Mouse (Mus musculus): ENCODE data around the gene Timp3. TPM values are rescaled to one million over a fixed set of nuclear protein-coding genes. Genes with fewer than 3 reads are reported as not detected.

Timp3 gene
- total and polyA plus RNA-seq, 3 experiments = not detected

GRCm38 (mm10) chr10:86294599-86295365, 5.4 kb upstream of the Timp3 start:
- no peaks in the 10 kb centered on the region for H3K27me3 ChIP-seq (ENCODE audit: control insufficient read depth in 1 of 2, insufficient read depth in 2 of 2, low read length in 2 of 2)
- no peak for DNase-seq (ENCODE audit: low read depth, low spot score)
- no peak for TF ChIP-seq ELF1 (IDR thresholded peaks at IDR 0.05; ENCODE audit: low read depth, low read length)
- TF ChIP-seq JUND (IDR thresholded peaks at IDR 0.05; ENCODE audit: low read depth, low read length) = no peak
- TF ChIP-seq POLR2AphosphoS2 (IDR thresholded peaks at IDR 0.05; ENCODE audit: low read length) = no peak
- H3K9ac ChIP-seq (ENCODE audit: control insufficient read depth, low read depth, low read length, poor library complexity, severe bottlenecking) = no peak overlapping the region
- no peaks in the 10 kb centered on the region for H3K36me3 ChIP-seq (ENCODE audit: control insufficient read depth in 1 of 2, insufficient read depth in 2 of 2, low read length in 2 of 2)
- no peaks in the 10 kb centered on the region for H3K9me3 ChIP-seq (replicated peaks; ENCODE audit: insufficient read depth, low read length)
- no peaks in the 10 kb centered on the region for H3K79me2 ChIP-seq (ENCODE audit: control insufficient read depth, insufficient read depth, low read length, poor library complexity)
- H3K27ac ChIP-seq (ENCODE audit: control insufficient read depth, low read depth, low read length) = no peak overlapping the region
- no peak overlapping the region for H3K4me3 ChIP-seq (ENCODE audit: control insufficient read depth in 1 of 2, insufficient read depth in 1 of 2, low read depth in 2 of 2, low read length in 2 of 2)
- no peaks in the 10 kb centered on the region for H3K4me1 ChIP-seq (ENCODE audit: control insufficient read depth in 1 of 2, insufficient read depth in 2 of 2, low read length in 2 of 2)

GRCm38 (mm10) chr10:86295454-86296098, 4.6 kb upstream of the Timp3 start:
- Histone ChIP-seq H3K9ac (ENCODE audit: control insufficient read depth, low read depth, low read length, poor library complexity, severe bottlenecking) (no peak overlapping the region), H3K27me3 (ENCODE audit: control insufficient read depth in 1 of 2, insufficient read depth in 2 of 2, low read length in 2 of 2) (no peaks in the 10 kb centered on the region), H3K4me3 (ENCODE audit: control insufficient read depth in 1 of 2, insufficient read depth in 1 of 2, low read depth in 2 of 2, low read length in 2 of 2) (no peak overlapping the region), H3K4me1 (ENCODE audit: control insufficient read depth in 1 of 2, insufficient read depth in 2 of 2, low read length in 2 of 2) (no peaks in the 10 kb centered on the region), H3K9me3 (replicated peaks; ENCODE audit: insufficient read depth, low read length) (no peaks in the 10 kb centered on the region), H3K27ac (ENCODE audit: control insufficient read depth, low read depth, low read length) (no peak overlapping the region), H3K36me3 (ENCODE audit: control insufficient read depth in 1 of 2, insufficient read depth in 2 of 2, low read length in 2 of 2) (no peaks in the 10 kb centered on the region), H3K79me2 (ENCODE audit: control insufficient read depth, insufficient read depth, low read length, poor library complexity) (no peaks in the 10 kb centered on the region)
- DNase-seq (ENCODE audit: low read depth, low spot score) = no peak
- TF ChIP-seq ZNF384 (IDR thresholded peaks at IDR 0.05; ENCODE audit: low read depth, low read length) = no peak
- no peak for TF ChIP-seq MAX (IDR thresholded peaks at IDR 0.05; ENCODE audit: low read length)
- no peak for TF ChIP-seq RAD21 (IDR thresholded peaks at IDR 0.05; ENCODE audit: low read depth, low read length)

GRCm38 (mm10) chr10:86296111-86296510, 4.1 kb upstream of the Timp3 start:
- Histone ChIP-seq H3K79me2 (ENCODE audit: control insufficient read depth, insufficient read depth, low read length, poor library complexity) (no peaks in the 10 kb centered on the region), H3K4me1 (ENCODE audit: control insufficient read depth in 1 of 2, insufficient read depth in 2 of 2, low read length in 2 of 2) (no peaks in the 10 kb centered on the region), H3K27ac (ENCODE audit: control insufficient read depth, low read depth, low read length) (no peak overlapping the region), H3K27me3 (ENCODE audit: control insufficient read depth in 1 of 2, insufficient read depth in 2 of 2, low read length in 2 of 2) (no peaks in the 10 kb centered on the region), H3K4me3 (ENCODE audit: control insufficient read depth in 1 of 2, insufficient read depth in 1 of 2, low read depth in 2 of 2, low read length in 2 of 2) (no peak overlapping the region), H3K9ac (ENCODE audit: control insufficient read depth, low read depth, low read length, poor library complexity, severe bottlenecking) (no peak overlapping the region), H3K9me3 (replicated peaks; ENCODE audit: insufficient read depth, low read length) (no peaks in the 10 kb centered on the region), H3K36me3 (ENCODE audit: control insufficient read depth in 1 of 2, insufficient read depth in 2 of 2, low read length in 2 of 2) (no peaks in the 10 kb centered on the region)
- TF ChIP-seq MYB (IDR thresholded peaks at IDR 0.05; ENCODE audit: low read depth, low read length) = no peak
- no peak for TF ChIP-seq UBTF (IDR thresholded peaks at IDR 0.05; ENCODE audit: borderline replicate concordance, insufficient read depth, low read depth, low read length)
- TF ChIP-seq RCOR1 (IDR thresholded peaks at IDR 0.05; ENCODE audit: low read depth, low read length) = no peak
- no peak for TF ChIP-seq SMC3 (IDR thresholded peaks at IDR 0.05; ENCODE audit: low read depth, low read length)
- TF ChIP-seq NELFE (IDR thresholded peaks at IDR 0.05; ENCODE audit: low read depth, low read length) = no peak
- TF ChIP-seq POLR2A (IDR thresholded peaks at IDR 0.05; ENCODE audit: control insufficient read depth in 1 of 2, insufficient read depth in 1 of 2, low read depth in 1 of 2, low read length in 2 of 2, poor library complexity in 1 of 2) = no peak
- TF ChIP-seq RAD21 (IDR thresholded peaks at IDR 0.05; ENCODE audit: low read depth, low read length) = no peak; the same call in 1 of the 2 replicates
- no peak for TF ChIP-seq SIN3A (IDR thresholded peaks at IDR 0.05; ENCODE audit: low read length)
- TF ChIP-seq GATA1 (IDR thresholded peaks at IDR 0.05; ENCODE audit: low read depth, low read length) = no peak
- TF ChIP-seq USF2 (IDR thresholded peaks at IDR 0.05; ENCODE audit: borderline replicate concordance in 1 of 2, insufficient read depth in 1 of 2, low read depth in 1 of 2, low read length in 2 of 2) = no peak
- TF ChIP-seq JUND (IDR thresholded peaks at IDR 0.05; ENCODE audit: low read depth, low read length) = no peak
- no peak for TF ChIP-seq MAFK (IDR thresholded peaks at IDR 0.05; ENCODE audit: borderline replicate concordance, low read depth, low read length)
- TF ChIP-seq BHLHE40 (IDR thresholded peaks at IDR 0.05; ENCODE audit: borderline replicate concordance, low read depth, low read length) = no peak
- no peak for TF ChIP-seq ETS1 (IDR thresholded peaks at IDR 0.05; ENCODE audit: low read depth, low read length)
- TF ChIP-seq HCFC1 (IDR thresholded peaks at IDR 0.05; ENCODE audit: low read depth, low read length) = no peak
- no peak for TF ChIP-seq ZMIZ1 (IDR thresholded peaks at IDR 0.05; ENCODE audit: low read depth, low read length)
- TF ChIP-seq NRF1 (IDR thresholded peaks at IDR 0.05; ENCODE audit: insufficient read depth, low read depth, low read length, poor library complexity, severe bottlenecking) = no peak
- peak; percentile 1 for DNase-seq (ENCODE audit: low read depth, low spot score)

Data from MEL (cell line).